Mouse (Mus musculus) lung, postnatal 25 days (tissue): Measurements from ENCODE around the gene BC052040.

Experiments
- DNase-seq: peaks from one replicate; pipeline ENCODE4 v3.0.0; 2022; ENCODE audit warnings: low spot score

Gene BC052040

DNA sequence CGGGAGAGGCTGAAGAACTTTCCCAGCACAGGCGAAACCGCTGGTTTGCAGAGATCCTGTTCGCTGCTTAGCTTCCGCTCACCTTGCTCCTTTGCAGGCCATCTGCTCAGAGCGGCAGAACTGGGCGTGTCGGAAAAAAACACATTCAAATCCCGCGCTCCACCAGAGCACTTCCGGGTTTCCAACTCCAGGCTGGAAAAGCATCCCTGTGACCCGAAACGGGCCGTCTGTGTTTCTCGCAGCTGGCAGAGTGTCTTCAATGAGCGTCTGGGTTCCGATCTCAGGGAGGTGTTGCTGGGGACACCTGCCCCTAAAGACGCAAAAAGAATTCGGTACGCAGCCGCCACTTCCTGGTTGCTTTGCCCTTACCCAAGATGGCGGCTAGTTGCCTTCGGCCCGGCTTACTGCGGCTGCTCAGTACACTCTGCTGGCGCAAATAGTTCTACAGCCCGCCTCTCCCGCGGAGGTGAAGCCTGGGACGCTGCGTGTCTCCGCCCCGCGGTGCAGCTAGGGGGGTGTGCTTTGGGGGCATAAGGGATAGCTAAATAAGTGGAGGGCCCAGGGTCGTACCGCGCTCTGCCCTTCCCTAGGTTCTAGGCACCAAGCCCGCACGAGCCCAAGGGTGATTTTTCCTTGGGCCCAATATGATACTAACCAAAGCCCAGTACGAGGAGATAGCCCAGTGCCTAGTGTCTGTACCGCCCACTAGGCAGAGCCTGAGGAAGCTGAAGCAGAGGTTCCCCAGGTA is at the start of gene BC052040:
BC052040 (plus strand) TSS at position 476 of the 748 bp plus-strand sequence.
- peak; percentile 90 for DNase-seq

- no peak for DNase-seq
Measured at GRCm38 (mm10) chr2:115538009-115538690, 43.4 kb upstream of the BC052040 start.

DNA sequence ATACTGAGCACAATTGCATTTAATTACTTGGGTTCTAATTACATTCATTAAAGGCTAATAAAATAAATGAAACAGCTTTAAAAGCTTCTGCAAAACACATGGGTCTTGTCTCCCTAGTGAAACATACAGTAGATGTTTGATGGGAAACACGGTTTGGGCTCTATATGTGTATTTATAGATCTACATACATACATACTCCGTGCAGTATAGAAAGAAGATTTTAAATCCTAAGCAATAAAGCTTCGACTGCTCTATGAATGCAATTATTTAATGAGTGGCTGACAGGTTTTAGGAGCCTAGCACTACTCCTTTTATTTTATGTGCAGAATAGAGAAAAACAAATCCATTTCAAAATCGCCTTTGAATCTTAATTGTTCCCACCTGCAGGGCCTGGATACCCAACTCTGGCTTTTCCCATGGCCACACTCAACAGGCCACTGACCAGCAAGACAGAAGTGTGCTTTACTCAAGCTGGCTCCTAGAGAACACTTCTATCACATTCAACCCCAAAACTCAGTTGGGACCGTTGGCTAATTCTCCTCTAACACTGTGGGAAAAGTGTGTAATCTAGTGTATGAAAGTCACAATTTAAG is 42.7 kb upstream of the BC052040 start:
- no peak for DNase-seq

- DNase-seq = no peak
Measured at GRCm38 (mm10) chr2:115539731-115540130, 41.8 kb upstream of the BC052040 start.

DNA sequence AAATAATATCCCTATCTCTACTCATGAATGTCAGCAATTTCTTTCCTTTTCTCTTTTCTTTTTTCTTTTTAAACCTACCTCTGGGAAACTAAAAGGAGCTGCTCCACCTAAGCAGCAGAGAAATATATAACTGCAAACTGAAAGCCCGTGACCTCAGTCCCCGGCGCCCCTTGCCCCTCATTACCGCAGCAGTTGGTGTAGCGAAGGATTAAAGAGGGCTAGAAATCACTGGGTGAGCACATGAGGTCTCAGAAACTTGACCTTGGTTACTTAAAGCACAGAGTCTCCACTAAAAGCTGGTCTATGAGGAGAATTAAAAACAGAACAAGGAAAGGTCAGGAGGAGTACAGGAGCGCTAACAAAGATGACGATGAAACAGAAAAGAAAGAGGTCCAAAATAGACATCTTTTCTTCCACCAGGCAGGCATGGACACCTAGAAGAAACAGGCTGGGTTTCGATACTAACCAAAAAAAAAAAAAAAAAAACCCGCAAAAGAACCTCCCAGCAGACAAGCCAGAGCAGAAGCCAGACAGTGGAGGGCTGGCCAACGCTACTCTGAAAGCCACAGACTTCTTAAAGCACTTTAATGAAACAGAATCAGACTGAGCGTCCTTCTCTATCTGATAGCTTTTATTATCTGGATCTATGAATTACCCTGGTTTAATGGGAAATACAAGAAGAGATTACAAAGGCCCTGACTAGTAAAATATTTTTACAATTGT is 39.0 kb upstream of the BC052040 start:
- DNase-seq = no peak

DNA sequence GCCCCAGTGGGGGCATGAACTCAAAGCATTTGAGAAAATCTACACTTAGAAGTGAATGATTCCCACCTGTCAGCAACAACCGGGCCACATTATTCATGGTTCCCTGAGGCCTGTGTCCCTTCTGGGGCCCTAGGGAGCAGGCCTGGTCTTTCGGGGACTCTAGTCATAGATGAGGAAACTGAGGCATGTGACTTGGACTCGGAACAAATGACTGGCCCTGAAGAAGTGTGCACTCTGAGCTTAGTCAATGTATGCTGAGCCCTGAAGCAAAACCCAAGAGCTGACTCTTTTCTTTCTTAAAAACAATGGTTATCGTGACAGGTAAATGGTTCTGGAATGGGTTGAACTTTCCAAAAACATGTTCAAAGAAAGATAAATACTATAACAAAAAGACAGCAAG is 38.3 kb upstream of the BC052040 start:
- DNase-seq = no peak

DNA sequence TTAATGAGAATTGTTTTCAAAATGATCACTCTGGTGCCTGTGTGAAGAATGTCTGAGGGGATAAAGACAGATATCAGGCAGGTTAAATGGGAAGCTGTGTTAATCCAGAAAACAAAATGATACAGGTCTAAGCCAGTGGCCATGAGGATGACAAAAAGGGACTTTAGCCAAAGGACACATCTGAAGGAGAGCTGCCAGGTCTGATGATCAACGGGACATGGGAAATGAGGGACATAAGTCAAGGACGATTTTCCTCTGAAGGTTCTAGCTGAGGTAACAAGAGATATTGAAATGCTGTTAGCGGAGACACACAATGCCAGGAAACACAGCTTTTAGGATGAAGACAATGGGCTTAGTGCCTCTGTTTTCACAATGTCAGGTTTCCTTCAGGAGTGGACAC is 29.6 kb upstream of the BC052040 start:
- DNase-seq = no peak

- no peak for DNase-seq
Measured at GRCm38 (mm10) chr2:115562155-115562827, 19.2 kb upstream of the BC052040 start.

DNA sequence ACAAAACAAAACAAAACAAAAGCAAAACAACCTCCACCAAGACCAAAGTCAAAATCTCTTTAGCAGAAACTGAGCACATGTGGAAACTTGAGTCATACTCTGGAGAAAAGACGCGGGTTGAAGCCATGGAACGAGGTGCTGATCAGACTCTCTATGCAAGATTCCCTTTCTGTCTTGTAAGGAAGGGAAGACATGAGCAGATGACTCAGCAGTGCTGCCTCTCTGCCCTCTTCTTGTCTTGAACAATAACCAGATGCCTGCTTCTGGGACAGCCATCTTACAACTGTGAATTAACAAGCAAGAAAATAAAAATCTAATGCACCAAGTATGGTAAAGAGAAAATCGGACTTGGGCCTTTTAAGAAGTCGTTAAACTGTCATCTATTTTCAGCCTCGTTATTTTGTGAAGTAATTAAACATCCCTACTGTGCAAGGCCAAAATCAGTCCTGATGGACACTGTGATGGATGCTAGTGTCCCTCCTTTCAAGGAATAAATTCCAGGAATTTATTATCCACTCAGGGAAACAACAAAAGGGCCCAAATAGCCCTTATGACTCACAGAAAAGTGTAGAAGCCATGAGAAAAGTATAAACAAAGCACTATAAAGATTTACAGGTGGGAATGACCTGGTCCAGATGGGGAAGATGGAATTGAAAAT is 18.0 kb upstream of the BC052040 start:
- DNase-seq = no peak

GRCm38 (mm10) chr2:115571996-115572395 is 9.5 kb upstream of the BC052040 start:
- no peak for DNase-seq

- no peak for DNase-seq
Measured at GRCm38 (mm10) chr2:115574802-115575201, 6.7 kb upstream of the BC052040 start.

- no peak for DNase-seq
Measured at GRCm38 (mm10) chr2:115579171-115579900, 2.2 kb upstream of the BC052040 start.

DNA sequence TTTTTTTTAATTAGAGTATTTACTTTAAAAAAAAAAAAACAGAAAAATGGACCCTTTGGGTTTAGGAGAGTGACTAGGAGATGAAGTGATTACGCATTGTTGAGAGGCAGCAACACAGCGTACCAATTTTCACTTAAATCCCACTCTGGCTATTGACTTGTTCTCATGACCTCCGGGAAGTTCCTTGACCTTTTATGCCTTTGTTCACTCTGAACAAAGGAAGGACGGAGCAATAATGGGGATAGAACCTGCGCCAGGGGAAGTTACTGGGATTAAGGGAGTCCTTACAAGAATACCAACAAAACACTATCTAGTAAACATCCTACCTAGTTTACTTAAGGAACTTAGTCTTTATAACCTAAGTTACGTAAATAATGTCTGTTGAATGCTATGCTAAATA is 1.5 kb upstream of the BC052040 start:
- DNase-seq = no peak

DNA sequence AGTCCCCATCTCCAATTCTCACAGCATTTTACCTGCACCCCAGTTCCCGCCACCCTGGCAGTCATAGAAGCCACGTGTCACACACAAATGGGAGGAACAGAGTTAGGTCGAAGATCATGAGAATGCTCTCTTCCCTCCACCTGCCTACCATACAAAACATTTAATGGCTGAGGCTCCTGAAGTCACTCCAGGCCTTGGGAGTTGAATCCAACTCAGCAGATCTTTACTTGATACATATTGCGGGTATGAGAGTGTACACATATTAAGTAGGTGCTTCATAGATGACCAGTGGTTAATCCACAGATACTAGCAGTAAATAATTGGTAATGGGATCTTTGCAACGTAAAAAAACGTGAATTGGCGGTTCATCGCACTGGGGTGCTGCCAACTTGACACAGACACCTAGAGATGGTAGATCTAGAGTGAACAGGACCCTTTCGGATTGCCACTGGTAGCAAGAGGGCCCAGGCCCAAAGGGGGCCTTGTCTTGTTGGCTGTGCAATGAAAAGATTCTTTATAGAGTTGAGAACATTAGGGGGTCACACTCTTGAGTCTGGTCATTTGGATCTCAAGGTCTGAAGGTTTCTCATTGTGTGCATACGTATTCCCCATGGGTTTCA is 583 bp downstream of the BC052040 start:
- no peak for DNase-seq

GRCm38 (mm10) chr2:115583776-115584175 is 2.3 kb downstream of the BC052040 start:
- DNase-seq = no peak

GRCm38 (mm10) chr2:115590602-115591001 is 9.1 kb downstream of the BC052040 start:
- DNase-seq = no peak

GRCm38 (mm10) chr2:115592651-115593119 is 11.2 kb downstream of the BC052040 start:
- DNase-seq = peak; percentile 47

DNA sequence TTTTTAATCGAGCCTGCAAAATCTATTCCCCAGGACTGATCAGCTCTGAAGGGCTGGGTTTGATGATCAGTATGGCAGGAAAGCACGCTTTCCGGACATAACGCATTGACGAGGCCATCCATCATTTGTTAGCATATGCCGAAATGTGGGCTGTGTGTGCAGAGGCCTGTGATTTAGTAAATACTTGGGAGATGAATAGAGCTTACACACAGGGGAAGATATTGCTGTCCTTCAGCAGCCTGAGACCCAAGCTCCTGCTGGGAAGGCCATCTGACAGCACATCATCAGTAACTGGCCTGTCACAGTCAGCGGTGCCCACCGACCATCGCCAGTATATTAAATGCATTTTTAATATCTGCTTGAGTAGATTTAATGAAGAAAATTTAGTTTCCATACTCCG is 15.5 kb downstream of the BC052040 start:
- no peak for DNase-seq

DNA sequence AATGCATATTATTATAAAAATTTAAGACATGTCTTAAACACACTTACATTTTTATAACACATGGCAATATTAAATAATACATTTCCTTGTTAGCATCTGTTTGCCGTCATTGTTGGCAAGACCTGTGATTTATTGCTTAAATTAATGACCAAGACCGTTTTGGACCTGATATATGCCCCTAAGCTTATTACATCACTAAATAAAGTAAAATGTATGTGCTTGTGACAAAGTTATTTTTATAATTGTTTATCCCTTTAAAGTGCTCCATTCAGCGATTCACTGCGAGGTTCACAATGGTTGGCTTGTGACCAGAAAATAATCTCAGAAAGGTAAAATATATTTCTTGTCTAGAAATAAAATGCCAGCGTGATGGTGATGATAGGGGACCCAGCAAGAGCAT is 16.8 kb downstream of the BC052040 start:
- DNase-seq = no peak

DNA sequence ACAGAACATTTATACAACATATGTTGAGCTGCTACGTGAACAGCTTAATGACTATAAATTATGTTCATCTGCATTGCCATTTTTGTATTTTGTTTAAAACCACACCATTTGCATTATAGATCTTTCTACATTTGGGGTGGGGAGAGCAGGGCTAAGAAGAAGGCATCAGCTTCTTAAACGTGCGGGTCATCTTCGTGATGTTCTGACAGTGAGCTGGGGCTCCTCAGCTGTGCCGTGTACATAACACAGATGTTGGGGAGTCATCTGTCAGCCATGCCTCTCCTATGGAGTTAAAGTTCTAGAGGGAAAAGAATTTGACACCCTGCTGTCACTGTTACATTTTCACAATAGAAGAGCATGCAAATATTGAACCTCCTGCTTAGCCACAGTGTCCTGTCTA is 19.2 kb downstream of the BC052040 start:
- DNase-seq = no peak
